11 mouse cellular contexts compared by ENCODE assay signal in genomic region chr5:92698837-92699529, GRCm38 (mm10). TPM values are rescaled to one million over a fixed set of nuclear protein-coding genes. Genes with fewer than 3 reads are reported as not detected.
DNase-seq lines count a peak whose midpoint lies in the region; ATAC-seq lines count a peak whose summit lies in the region.
"Had no signal": no experiment of that assay in that cellular context is flagged by ENCODE, and none has a peak within 500 bp of the region (broad histone marks: within the 10 kb centered on the region; RNA-seq: fewer than 3 reads in every experiment).

No protein-coding gene starts in this region.

- peak overlapping the region; percentile 24 for H3K27ac ChIP-seq in heart, embryonic 12.5 days (ENCODE audit: poor library complexity, severe bottlenecking)
- H3K27ac ChIP-seq in hindbrain, embryonic 11.5 days (ENCODE audit: low read depth, low read length), result peak overlapping the region; percentile 27
- H3K27ac ChIP-seq in midbrain, embryonic 13.5 days, result peak overlapping the region; percentile 69
- H3K27ac ChIP-seq: gastrocnemius, adult 2 months; macrophage had no signal

- 0 out of 2 replicates have a peak, but pooled peaks have one; percentile 9 for ATAC-seq in heart, embryonic 12.5 days (ENCODE audit: insufficient number of reproducible peaks, low FRiP score)
- ATAC-seq in hindbrain, embryonic 11.5 days (ENCODE audit: low FRiP score), result peak; percentile 72
- peak; percentile 82 for ATAC-seq in midbrain, embryonic 13.5 days
- no peak for ATAC-seq in monocyte, adult 5-6 weeks (replicated peaks; ENCODE audit: insufficient number of reproducible peaks, low FRiP score, low TSS enrichment, poor library complexity, severe bottlenecking)
- ATAC-seq in megakaryocyte-erythroid progenitor cell, adult 5-6 weeks (replicated peaks; ENCODE audit: low FRiP score, low TSS enrichment, poor library complexity, severe bottlenecking), result no peak

- no peaks in the 10 kb centered on the region for H3K36me3 ChIP-seq in heart, embryonic 12.5 days
- no peaks in the 10 kb centered on the region for H3K36me3 ChIP-seq in hindbrain, embryonic 11.5 days (ENCODE audit: control insufficient read depth, insufficient read depth, low read length)
- no peaks in the 10 kb centered on the region for H3K36me3 ChIP-seq in midbrain, embryonic 13.5 days

- no peaks in the 10 kb centered on the region for H3K27me3 ChIP-seq in heart, embryonic 12.5 days (replicated peaks)
- H3K27me3 ChIP-seq in hindbrain, embryonic 11.5 days (ENCODE audit: control insufficient read depth, insufficient read depth, low read length), result no peaks in the 10 kb centered on the region
- H3K27me3 ChIP-seq in midbrain, embryonic 13.5 days, result no peaks in the 10 kb centered on the region; the same call in 1 of the 2 replicates

- WGBS in heart, embryonic 12.5 days, result 21% methylated on average over 17 of the region's 17 CpGs
- 9% methylated on average over 17 of the region's 17 CpGs for WGBS in hindbrain, embryonic 11.5 days
- WGBS in midbrain, embryonic 13.5 days, result 3% methylated on average over 17 of the region's 17 CpGs

- peak overlapping the region; percentile 36 for H3K4me3 ChIP-seq in heart, embryonic 12.5 days
- H3K4me3 ChIP-seq in hindbrain, embryonic 11.5 days (ENCODE audit: low read depth, low read length), result peak overlapping the region; percentile 29
- H3K4me3 ChIP-seq in midbrain, embryonic 13.5 days (replicated peaks), result peak overlapping the region; percentile 34

- H3K9ac ChIP-seq in heart, embryonic 12.5 days, result peak overlapping the region; percentile 29
- H3K9ac ChIP-seq in hindbrain, embryonic 11.5 days (ENCODE audit: low read depth, low read length), result peak overlapping the region; percentile 53
- peak overlapping the region; percentile 59 for H3K9ac ChIP-seq in midbrain, embryonic 13.5 days (replicated peaks)

- intact Hi-C loops in heart, postnatal 36 days (cut with DNase I), result no loop called here

- peak overlapping the region; percentile 68 for H3K4me2 ChIP-seq in heart, embryonic 12.5 days
- peak overlapping the region; percentile 30 for H3K4me2 ChIP-seq in hindbrain, embryonic 11.5 days (replicated peaks; ENCODE audit: low read depth, low read length)
- peak overlapping the region; percentile 54 for H3K4me2 ChIP-seq in midbrain, embryonic 13.5 days (replicated peaks)

- 0 out of 2 replicates have a peak, but pooled peaks cover 9% of the 10 kb centered on the region for H3K9me3 ChIP-seq in heart, embryonic 12.5 days (replicated peaks)
- no peaks in the 10 kb centered on the region for H3K9me3 ChIP-seq in hindbrain, embryonic 11.5 days (ENCODE audit: control insufficient read depth, low read length)
- no peaks in the 10 kb centered on the region for H3K9me3 ChIP-seq in midbrain, embryonic 13.5 days

- no peak for DNase-seq in heart, postnatal 36 days
- DNase-seq in brain, adult 2 months (ENCODE audit: low read depth, low spot score), result peak; percentile 43
- peak; percentile 60 for DNase-seq in hindbrain, embryonic 11.5 days (ENCODE audit: low spot score)
- no peak for DNase-seq in layer of hippocampus, adult 18-20 months (ENCODE audit: low spot score in 2 of 2)
- DNase-seq: B cell, adult 2 months; gastrocnemius, adult 2 months had no signal

- peaks cover 31% of the 10 kb centered on the region for H3K4me1 ChIP-seq in heart, embryonic 12.5 days (replicated peaks)
- H3K4me1 ChIP-seq in hindbrain, embryonic 11.5 days (replicated peaks; ENCODE audit: control insufficient read depth, insufficient read depth, low read length), result 0 out of 2 replicates have a peak, but pooled peaks cover 2% of the 10 kb centered on the region
- peaks cover 17% of the 10 kb centered on the region for H3K4me1 ChIP-seq in midbrain, embryonic 13.5 days (replicated peaks)

RNA-seq across cellular contexts. Expression of gene Shroom3, which starts 15.7 kb away (rescaled TPM):
- polyA plus RNA-seq in heart, embryonic 12.5 days (2016; fragmentation: Nextera tagmentation; extraction: Ambion mirVana), result 19.7 and 22.2 TPM in 2 replicates
- total RNA-seq in heart, postnatal 36 days (2021), result 10 to 100 TPM; 40.0 to 48.9 TPM
- 4.8 and 6.6 TPM in 2 replicates for polyA plus RNA-seq in hindbrain, embryonic 11.5 days (2014; fragmentation: Nextera tagmentation; extraction: Ambion mirVana)
- polyA plus RNA-seq in midbrain, embryonic 13.5 days (2015; fragmentation: Nextera tagmentation; extraction: Ambion mirVana), result 2.4 and 2.5 TPM in 2 replicates
- not detected in 3 replicates for total RNA-seq in monocyte, adult 5-6 weeks (2017)
- total RNA-seq in megakaryocyte-erythroid progenitor cell, adult 5-6 weeks (2014; fragmentation: Nextera tagmentation), result 0.50 TPM in 1 of 2 replicates, not detected in the other
- total RNA-seq in megakaryocyte-erythroid progenitor cell, adult 5-6 weeks (2017), result 1.9 TPM in 1 of 2 replicates, not detected in the other
- total RNA-seq in layer of hippocampus, adult 18-20 months (2021), result 1 to 10 TPM; 2.3 to 2.5 TPM
- polyA plus RNA-seq: macrophage had no signal

RNA-seq across cellular contexts. Expression of gene Ccdc158, which starts 23.9 kb away (rescaled TPM):
- 1.1 and 1.2 TPM in 2 replicates for polyA plus RNA-seq in heart, embryonic 12.5 days (2016; fragmentation: Nextera tagmentation; extraction: Ambion mirVana)
- total RNA-seq in heart, postnatal 36 days (2021), result not detected
- polyA plus RNA-seq in hindbrain, embryonic 11.5 days (2014; fragmentation: Nextera tagmentation; extraction: Ambion mirVana), result 0.89 and 1.1 TPM in 2 replicates
- polyA plus RNA-seq in midbrain, embryonic 13.5 days (2015; fragmentation: Nextera tagmentation; extraction: Ambion mirVana), result 0.37 and 0.63 TPM in 2 replicates
- 1.5 to 6.4 TPM (median 2.9 TPM) in 3 replicates for total RNA-seq in monocyte, adult 5-6 weeks (2017)
- total RNA-seq in megakaryocyte-erythroid progenitor cell, adult 5-6 weeks (2014; fragmentation: Nextera tagmentation), result 4.2 and 4.7 TPM in 2 replicates
- 6.4 and 8.7 TPM in 2 replicates for total RNA-seq in megakaryocyte-erythroid progenitor cell, adult 5-6 weeks (2017)
- under 1 TPM; 0.46 to 0.92 TPM for total RNA-seq in layer of hippocampus, adult 18-20 months (2021)
- polyA plus RNA-seq: macrophage had no signal

Comparison
In these comparisons a context has a peak if more than half of its experiments do, and no peak if none do; other contexts are left out.
1. ATAC-seq: peak in heart, embryonic 12.5 days (single experiment), hindbrain, embryonic 11.5 days (single experiment) and midbrain, embryonic 13.5 days (single experiment); none in monocyte, adult 5-6 weeks (single experiment) and megakaryocyte-erythroid progenitor cell, adult 5-6 weeks (single experiment).
2. DNase-seq: peak in brain, adult 2 months (single experiment) and hindbrain, embryonic 11.5 days (single experiment); none in heart, postnatal 36 days (0 of 2) and layer of hippocampus, adult 18-20 months (0 of 2).
3. RNA of gene Shroom3, which starts 15.7 kb away (total RNA-seq): 40.0 to 48.9 TPM in heart, postnatal 36 days; 2.3 to 2.5 TPM in layer of hippocampus, adult 18-20 months, 0.50 to 1.9 TPM in megakaryocyte-erythroid progenitor cell, adult 5-6 weeks and not detected in monocyte, adult 5-6 weeks; every median in the first group is over 10 times any median in the second.
4. Peak in every context shown above with its lines, with median percentiles within 50 percentile points of each other: H3K27ac ChIP-seq, H3K4me2 ChIP-seq, H3K4me3 ChIP-seq and H3K9ac ChIP-seq.